Mouse (Mus musculus): ENCODE results near the gene Exoc7. TPM values are rescaled to one million over a fixed set of nuclear protein-coding genes. Genes with fewer than 3 reads are reported as not detected.

Exoc7 gene
- total RNA-seq, 1 experiment from 2014 or later, result 20.4 TPM

DNA sequence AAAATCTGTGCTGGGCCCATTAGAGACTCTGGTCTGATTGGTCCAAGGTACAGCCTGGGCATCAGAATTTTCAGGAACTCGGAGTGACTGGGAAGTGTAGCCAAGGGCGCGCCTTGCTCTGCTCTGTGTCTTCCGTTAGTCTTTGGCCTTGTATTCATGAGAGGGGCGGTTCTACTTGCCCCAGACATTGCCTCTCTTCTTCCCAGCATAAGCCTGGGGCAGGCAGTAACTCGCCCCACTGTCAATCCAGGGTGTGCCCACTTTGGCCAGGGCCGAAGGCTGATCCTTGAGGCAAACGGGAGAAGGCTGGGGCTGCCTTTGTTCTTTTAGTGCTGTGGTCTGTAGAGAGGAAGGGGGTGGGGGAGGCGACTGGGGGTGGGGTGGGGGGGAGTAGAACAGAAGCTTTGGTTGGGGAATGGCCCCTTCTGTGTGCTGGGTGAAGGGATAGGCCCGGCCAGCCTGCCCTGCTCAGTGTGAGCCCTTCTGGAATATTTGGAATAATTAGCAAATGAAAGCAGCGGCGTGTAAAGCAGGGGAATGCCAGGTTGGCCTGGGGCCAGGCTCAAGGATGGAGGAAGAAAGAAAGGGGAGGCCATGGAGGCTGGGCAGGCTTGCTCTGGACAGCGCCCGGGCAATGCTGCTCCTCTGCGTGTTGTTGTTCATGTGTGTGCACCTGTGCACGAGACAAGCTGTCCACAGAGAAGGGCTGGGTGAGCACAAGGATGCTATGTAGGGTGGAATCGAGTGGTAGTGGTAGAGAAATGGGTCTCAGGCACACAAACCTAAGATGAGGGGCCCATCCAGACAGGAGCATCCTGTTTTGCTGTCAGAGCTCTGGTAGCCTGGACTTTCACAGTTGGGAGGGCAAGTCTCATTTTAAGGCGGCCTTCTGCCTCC, 22.5 kb upstream of the Exoc7 start:
- no peak for ATAC-seq (replicated peaks in 1 of 2; ENCODE audit: insufficient read depth in 1 of 2, low FRiP score in 2 of 2, low TSS enrichment in 1 of 2, low read depth in 1 of 2, poor library complexity in 2 of 2, severe bottlenecking in 2 of 2)

GRCm38 (mm10) chr11:116326963-116327603, 20.1 kb upstream of the Exoc7 start:
- ATAC-seq (replicated peaks in 1 of 2; ENCODE audit: insufficient read depth in 1 of 2, low FRiP score in 2 of 2, low TSS enrichment in 1 of 2, low read depth in 1 of 2, poor library complexity in 2 of 2, severe bottlenecking in 2 of 2), result no peak

DNA sequence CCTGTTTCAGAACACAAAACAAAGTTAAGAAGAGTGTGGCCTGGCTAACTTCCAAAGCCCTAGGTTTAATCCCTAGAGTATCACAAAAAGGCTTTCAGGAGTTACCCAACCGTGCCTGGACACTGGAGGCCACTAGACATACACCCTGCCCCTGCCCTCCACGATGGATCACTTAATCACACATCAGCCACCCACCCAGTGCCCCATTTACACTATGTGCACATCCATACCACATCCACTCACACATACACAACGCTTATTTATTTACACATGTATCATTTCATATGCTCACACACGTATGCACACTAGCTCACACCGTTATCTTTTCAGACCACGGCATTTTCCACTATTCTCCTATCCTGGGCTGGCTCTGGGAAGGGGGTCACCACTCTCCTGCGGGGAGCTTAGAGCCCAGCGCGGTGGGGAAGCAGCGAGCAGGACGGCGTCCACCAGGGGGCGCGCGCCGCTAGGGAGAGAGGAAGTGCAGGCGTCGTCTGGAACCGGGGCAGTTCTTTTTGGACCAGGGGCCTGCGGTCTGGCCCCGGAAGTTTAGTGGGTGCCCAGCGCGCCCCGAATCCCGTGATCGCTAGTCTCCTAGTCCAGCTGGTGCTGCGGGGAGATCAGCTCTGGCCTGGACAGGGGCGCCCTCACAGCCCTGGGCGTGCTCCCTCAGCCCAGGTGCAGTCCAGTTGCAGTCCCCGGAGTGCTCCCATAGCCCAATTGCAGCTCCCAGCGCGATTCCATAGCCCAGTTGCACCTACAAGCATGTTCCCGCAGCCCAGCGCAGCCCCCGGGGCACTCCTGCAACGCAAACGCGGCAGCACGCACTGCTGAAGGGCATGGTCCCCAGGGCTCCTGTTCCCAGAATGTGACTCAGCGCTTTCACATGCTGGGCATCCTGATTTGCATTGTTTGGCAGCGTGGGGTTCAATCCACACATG, 12.0 kb upstream of the Exoc7 start:
- peak; percentile 79 to 88 for ATAC-seq (replicated peaks in 1 of 2; ENCODE audit: insufficient read depth in 1 of 2, low FRiP score in 2 of 2, low TSS enrichment in 1 of 2, low read depth in 1 of 2, poor library complexity in 2 of 2, severe bottlenecking in 2 of 2)

DNA sequence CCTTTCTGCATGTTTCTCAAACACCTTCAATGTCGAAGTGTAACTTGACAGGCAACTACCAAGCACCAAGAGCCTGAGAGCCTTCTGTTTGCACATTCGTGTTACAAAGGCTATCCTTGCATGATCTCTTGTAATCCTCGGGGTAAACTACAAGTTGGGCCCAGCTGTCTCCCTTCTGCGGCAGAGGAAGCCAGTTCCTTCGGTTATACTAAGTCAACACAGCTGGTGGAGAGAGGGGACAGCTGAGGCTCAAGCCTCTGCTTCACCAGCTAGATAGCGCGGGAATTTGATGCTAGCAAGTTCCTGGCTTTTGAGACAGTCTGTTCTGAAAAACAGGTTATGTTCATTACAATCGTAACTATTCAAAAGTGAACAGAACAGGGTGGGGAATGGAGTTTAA, 5.3 kb upstream of the Exoc7 start:
- no peak for ATAC-seq (replicated peaks in 1 of 2; ENCODE audit: insufficient read depth in 1 of 2, low FRiP score in 2 of 2, low TSS enrichment in 1 of 2, low read depth in 1 of 2, poor library complexity in 2 of 2, severe bottlenecking in 2 of 2)

DNA sequence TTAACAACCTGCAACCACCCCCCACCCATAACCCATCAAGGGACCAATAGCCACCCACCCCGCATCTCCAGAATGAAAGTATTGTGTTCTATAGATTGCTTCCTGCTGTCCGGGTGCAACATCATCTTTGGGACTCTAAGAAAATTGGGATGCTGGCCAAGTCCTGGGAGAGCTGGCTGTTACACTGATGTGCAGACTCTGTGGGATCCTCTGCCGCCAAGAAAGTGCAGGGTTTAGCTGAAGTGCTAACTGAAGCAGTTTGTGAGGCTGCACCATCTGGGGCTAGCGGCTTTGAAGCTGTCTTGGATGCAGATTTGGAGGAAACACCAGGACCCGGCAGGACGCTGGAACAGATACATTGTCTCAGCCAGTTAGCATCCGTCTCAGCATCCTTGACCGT, 4.1 kb upstream of the Exoc7 start:
- no peak for ATAC-seq (replicated peaks in 1 of 2; ENCODE audit: insufficient read depth in 1 of 2, low FRiP score in 2 of 2, low TSS enrichment in 1 of 2, low read depth in 1 of 2, poor library complexity in 2 of 2, severe bottlenecking in 2 of 2)

DNA sequence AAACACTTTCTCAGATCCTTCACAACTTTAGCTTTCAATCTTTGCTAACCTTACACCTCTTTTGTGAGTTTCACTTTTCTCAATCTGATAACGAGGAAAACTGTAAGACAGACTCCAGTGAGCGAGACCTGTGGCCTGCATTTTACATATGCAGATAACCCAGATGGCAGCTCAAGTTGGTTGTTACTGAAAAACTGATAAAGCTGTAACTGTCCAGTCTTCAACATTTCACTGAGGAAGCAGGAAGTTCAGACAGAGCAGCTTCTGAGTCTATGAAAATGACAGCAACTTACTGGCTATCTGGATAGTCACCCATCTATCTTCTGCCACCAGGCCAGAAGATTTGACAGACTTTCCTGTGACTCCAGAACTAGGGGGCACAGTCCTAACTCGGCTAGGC, 2.6 kb upstream of the Exoc7 start:
- ATAC-seq (replicated peaks in 1 of 2; ENCODE audit: insufficient read depth in 1 of 2, low FRiP score in 2 of 2, low TSS enrichment in 1 of 2, low read depth in 1 of 2, poor library complexity in 2 of 2, severe bottlenecking in 2 of 2), result no peak

GRCm38 (mm10) chr11:116307762-116308531, 914 bp upstream of the Exoc7 start:
- no peak for ATAC-seq (replicated peaks in 1 of 2; ENCODE audit: insufficient read depth in 1 of 2, low FRiP score in 2 of 2, low TSS enrichment in 1 of 2, low read depth in 1 of 2, poor library complexity in 2 of 2, severe bottlenecking in 2 of 2)

DNA sequence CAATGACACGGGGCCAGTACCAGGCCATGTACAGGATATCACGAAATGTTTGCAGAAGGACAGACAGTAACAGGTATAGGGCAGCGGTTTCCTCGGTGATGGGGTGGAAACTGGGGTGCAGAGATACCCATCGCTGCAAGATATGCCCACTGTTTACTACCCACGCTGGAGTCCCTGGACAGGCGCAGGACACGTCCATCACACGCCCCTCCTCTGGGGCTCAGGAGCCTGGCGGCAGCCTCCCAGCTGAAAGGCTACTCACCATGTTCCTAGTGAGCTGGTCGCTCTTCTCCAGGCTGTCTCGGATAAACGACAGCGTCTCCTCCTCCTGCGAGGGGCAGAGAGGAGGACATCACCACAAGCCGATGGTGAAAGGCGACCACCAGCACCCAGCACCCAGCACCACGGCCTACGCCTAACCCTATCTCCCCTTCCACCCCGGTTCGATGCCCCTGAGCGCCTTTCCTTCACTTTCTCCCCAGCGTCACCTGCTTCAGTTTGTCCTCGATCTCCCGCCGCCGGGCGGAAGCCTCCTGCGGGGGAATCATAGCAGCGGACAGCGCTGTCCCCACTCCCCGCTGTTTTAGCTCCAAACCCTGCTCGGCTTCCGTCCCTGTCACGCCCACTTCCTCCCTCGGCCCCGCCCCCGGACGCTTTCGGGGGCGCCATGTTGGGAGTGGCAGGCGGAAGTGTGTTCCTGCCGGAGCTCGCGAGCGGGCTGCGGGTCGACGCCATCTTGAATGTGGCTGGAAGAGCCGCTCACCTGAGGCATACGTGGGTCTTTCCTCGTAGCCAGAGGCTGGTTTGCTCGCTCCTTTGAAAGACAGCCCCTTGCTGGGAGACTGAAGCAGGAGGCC, 679 bp downstream of the Exoc7 start:
- peak; percentile 96 to 98 for ATAC-seq (replicated peaks in 1 of 2; ENCODE audit: insufficient read depth in 1 of 2, low FRiP score in 2 of 2, low TSS enrichment in 1 of 2, low read depth in 1 of 2, poor library complexity in 2 of 2, severe bottlenecking in 2 of 2)

DNA sequence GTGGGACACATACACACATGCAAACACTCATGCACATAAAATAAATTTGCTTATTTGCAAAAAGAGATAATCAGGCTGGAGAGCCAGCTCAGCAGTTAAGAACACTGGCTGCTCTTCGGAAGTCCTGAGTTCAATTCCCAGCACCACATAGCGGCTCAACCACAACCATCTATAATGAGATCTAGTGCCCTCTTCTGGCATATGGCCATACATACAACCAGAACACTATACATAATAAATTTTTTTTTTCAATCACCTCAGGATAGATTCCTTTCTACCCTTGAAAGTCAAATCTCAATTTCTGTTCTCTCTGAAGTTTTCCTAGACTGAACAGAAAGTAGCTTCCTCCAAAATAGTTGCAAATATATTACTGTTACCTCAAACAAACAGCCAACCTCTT, 1.6 kb downstream of the Exoc7 start:
- no peak for ATAC-seq (replicated peaks in 1 of 2; ENCODE audit: insufficient read depth in 1 of 2, low FRiP score in 2 of 2, low TSS enrichment in 1 of 2, low read depth in 1 of 2, poor library complexity in 2 of 2, severe bottlenecking in 2 of 2)

- ATAC-seq (replicated peaks in 1 of 2; ENCODE audit: insufficient read depth in 1 of 2, low FRiP score in 2 of 2, low TSS enrichment in 1 of 2, low read depth in 1 of 2, poor library complexity in 2 of 2, severe bottlenecking in 2 of 2), result no peak
Measured at GRCm38 (mm10) chr11:116298621-116299020, 8.4 kb downstream of the Exoc7 start.

DNA sequence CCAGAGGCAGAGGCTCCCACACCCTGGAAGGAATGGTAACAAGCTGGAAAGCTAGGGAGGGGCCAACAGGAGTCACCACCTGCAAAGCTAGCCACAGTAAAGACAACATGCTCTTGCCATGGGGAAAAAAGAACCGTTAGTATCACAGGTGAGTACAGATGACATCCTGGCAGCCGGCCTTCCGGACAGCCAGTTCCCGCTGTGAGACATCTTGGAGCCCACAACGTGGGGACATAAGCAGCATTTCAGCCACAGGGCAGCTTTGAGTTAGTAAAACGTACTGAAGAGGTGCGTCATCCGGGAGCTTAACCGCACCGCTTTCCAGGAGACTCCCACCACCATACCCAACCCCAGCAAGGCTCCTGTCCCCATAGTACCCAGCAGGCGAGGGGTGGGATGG, 8.8 kb downstream of the Exoc7 start:
- ATAC-seq (replicated peaks in 1 of 2; ENCODE audit: insufficient read depth in 1 of 2, low FRiP score in 2 of 2, low TSS enrichment in 1 of 2, low read depth in 1 of 2, poor library complexity in 2 of 2, severe bottlenecking in 2 of 2), result no peak

GRCm38 (mm10) chr11:116297017-116297416, 10.0 kb downstream of the Exoc7 start:
- no peak for ATAC-seq (replicated peaks in 1 of 2; ENCODE audit: insufficient read depth in 1 of 2, low FRiP score in 2 of 2, low TSS enrichment in 1 of 2, low read depth in 1 of 2, poor library complexity in 2 of 2, severe bottlenecking in 2 of 2)

DNA sequence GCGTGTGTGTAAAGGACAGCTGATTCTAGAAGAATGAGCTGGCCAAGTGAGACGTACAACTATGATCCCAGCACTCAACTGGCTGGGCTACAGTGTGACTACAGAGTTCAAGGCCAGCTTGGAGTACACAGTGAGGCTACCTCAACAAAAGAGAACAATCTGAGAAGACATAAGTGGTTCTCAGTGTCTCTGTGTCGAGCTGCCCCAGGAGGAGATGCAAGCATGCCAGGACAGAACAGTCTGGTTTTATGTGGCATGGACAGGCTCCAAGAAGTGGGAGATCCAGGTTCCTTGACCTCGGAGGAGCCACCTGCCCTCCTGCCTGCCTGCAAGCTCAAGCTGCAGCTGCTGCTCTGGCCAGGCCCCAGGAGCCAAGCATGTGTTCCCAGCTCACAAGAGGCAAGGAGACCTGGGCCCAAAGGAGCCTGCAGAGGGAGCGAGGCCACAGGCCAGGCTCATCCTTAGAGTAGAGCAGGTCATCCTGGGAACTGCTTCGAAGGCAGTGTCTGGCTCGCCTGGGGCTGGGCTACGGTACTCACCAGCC, 10.8 kb downstream of the Exoc7 start:
- ATAC-seq (replicated peaks in 1 of 2; ENCODE audit: insufficient read depth in 1 of 2, low FRiP score in 2 of 2, low TSS enrichment in 1 of 2, low read depth in 1 of 2, poor library complexity in 2 of 2, severe bottlenecking in 2 of 2), result no peak

GRCm38 (mm10) chr11:116294319-116294718, 12.7 kb downstream of the Exoc7 start:
- peak; percentile 27 to 46; a peak in 1 of 4 replicates for ATAC-seq (replicated peaks in 1 of 2; ENCODE audit: insufficient read depth in 1 of 2, low FRiP score in 2 of 2, low TSS enrichment in 1 of 2, low read depth in 1 of 2, poor library complexity in 2 of 2, severe bottlenecking in 2 of 2)

DNA sequence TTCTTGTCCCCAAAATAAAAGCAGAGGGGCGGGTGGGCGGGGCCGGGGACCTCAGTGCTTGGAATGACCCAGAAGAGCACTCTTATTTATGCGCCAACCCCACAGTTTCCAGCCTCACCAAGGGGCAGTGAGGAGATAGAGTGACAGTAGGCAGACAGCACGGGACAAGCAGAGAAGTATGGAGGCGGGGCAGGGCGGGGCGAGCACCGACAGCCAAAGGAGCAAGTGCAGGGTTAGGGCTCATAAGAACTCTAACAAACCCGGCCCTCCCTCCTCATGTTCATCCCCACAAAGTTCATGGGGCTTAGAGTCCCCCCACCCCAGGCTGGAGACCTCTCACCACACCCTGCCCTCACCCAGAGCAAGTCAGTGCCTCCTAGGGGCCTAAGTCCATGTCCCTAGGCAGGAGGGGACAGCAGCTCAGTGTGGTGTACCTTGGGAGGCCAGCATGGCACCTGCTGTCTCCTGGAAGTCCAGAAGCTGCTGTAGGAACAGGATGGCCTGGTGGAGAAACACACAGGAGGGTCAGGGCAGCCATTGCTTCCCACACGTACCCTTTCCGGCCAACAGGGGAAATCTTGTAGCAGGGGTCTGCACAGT, 13.4 kb downstream of the Exoc7 start:
- no peak for ATAC-seq (replicated peaks in 1 of 2; ENCODE audit: insufficient read depth in 1 of 2, low FRiP score in 2 of 2, low TSS enrichment in 1 of 2, low read depth in 1 of 2, poor library complexity in 2 of 2, severe bottlenecking in 2 of 2)

- no peak for ATAC-seq (replicated peaks in 1 of 2; ENCODE audit: insufficient read depth in 1 of 2, low FRiP score in 2 of 2, low TSS enrichment in 1 of 2, low read depth in 1 of 2, poor library complexity in 2 of 2, severe bottlenecking in 2 of 2)
Measured at GRCm38 (mm10) chr11:116292401-116292800, 14.6 kb downstream of the Exoc7 start.
